Mouse (Mus musculus) lung, adult 18-20 months (tissue): Measurements from ENCODE around the gene S100pbp.

Experiments used
- DNase-seq, 2 experiments: peaks; one replicate each; pipeline ENCODE4 v3.0.0; 2022; ENCODE audit warnings: mixed read lengths in 2 of 2

The S100pbp gene

GRCm38 (mm10) chr4:129189542-129190519 is at the start of gene S100pbp, which contains the start of gene Yars:
TSS of gene S100pbp (minus strand) at chr4:129189727.
TSS of gene Yars (plus strand) at chr4:129189760.
- peak; percentile 96 to 98 for DNase-seq

GRCm38 (mm10) chr4:129239075-129239474 is 49.5 kb upstream of the S100pbp start:
- peak; percentile 75 to 82 for DNase-seq

- DNase-seq, result no peak
Measured at GRCm38 (mm10) chr4:129238579-129239016, 49.1 kb upstream of the S100pbp start.

- no peak for DNase-seq
Measured at GRCm38 (mm10) chr4:129237843-129238441, 48.4 kb upstream of the S100pbp start.

GRCm38 (mm10) chr4:129236236-129236813 is 46.8 kb upstream of the S100pbp start:
- peak in 1 of 2 experiments; percentile 47 for DNase-seq

GRCm38 (mm10) chr4:129235147-129235546 is 45.6 kb upstream of the S100pbp start:
- no peak for DNase-seq

- peak; percentile 61 to 66 for DNase-seq
Measured at GRCm38 (mm10) chr4:129234488-129234887, 45.0 kb upstream of the S100pbp start.

- DNase-seq, result peak in 1 of 2 experiments; percentile 51
Measured at GRCm38 (mm10) chr4:129232561-129233360, 43.2 kb upstream of the S100pbp start.

GRCm38 (mm10) chr4:129231594-129232450 is 42.3 kb upstream of the S100pbp start:
- peak; percentile 87 to 93 for DNase-seq

GRCm38 (mm10) chr4:129230926-129231325 is 41.4 kb upstream of the S100pbp start:
- no peak for DNase-seq

- no peak for DNase-seq
Measured at GRCm38 (mm10) chr4:129227985-129228381, 38.5 kb upstream of the S100pbp start.

GRCm38 (mm10) chr4:129227170-129227984 is 37.9 kb upstream of the S100pbp start:
- DNase-seq, result no peak

GRCm38 (mm10) chr4:129226441-129226963 is 37.0 kb upstream of the S100pbp start:
- peak in 1 of 2 experiments; percentile 58 for DNase-seq

GRCm38 (mm10) chr4:129225315-129225714 is 35.8 kb upstream of the S100pbp start:
- DNase-seq, result no peak

- DNase-seq, result no peak
Measured at GRCm38 (mm10) chr4:129223421-129224281, 34.1 kb upstream of the S100pbp start.

- DNase-seq, result no peak
Measured at GRCm38 (mm10) chr4:129222019-129222925, 32.7 kb upstream of the S100pbp start.

- no peak for DNase-seq
Measured at GRCm38 (mm10) chr4:129221097-129222010, 31.8 kb upstream of the S100pbp start.
